ENCODE assay signal across 10 mouse cellular contexts in the genomic region with DNA sequence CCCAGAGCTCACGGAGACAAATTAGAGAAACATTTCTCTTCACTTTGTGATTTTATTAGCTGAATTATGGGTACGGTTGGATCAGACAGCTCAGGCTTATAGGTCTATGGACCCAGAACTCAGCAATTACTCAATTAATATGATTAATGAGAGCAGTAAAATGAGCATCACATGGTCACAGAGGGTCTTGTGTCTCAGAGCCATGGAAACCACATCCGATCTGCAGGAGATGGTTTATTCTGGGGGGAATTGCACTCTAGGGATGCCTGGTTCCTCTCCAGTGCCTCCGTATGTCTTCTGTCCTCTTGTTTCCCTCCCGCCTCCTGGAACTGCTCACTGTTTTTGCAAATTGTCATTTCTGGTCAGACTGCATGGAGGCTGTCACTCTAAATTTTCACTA.
"Had no signal": no experiment of that assay in that cellular context is flagged by ENCODE, and none has a peak within 500 bp of the region (broad histone marks: within the 10 kb centered on the region; RNA-seq: fewer than 3 reads in every experiment).

No protein-coding gene starts in this region.

- H3K9ac ChIP-seq: limb, embryonic 13.5 days; liver, embryonic 14.5 days had no signal

- DNase-seq: kidney, postnatal 4 days; lung, adult 18-20 months; right cerebral cortex, adult 18-20 months; thymus, postnatal 4 days had no signal

- ATAC-seq: intestine, postnatal 0 days had no signal

- H3K4me1 ChIP-seq: limb, embryonic 13.5 days had no signal

- H3K9me3 ChIP-seq: limb, embryonic 13.5 days had no signal

- H3K36me3 ChIP-seq: limb, embryonic 13.5 days had no signal

- H3K4me2 ChIP-seq: limb, embryonic 13.5 days had no signal

- H3K27ac ChIP-seq: layer of hippocampus, adult 2 months; limb, embryonic 13.5 days; liver, embryonic 14.5 days; stomach, postnatal 0 days had no signal

- H3K4me3 ChIP-seq: layer of hippocampus, adult 2 months; limb, embryonic 13.5 days; myocyte had no signal
